Mouse (Mus musculus) mature B cell (primary cell): ENCODE measurements around the gene Gm10974.

Source experiments
- in situ Hi-C: fragments of 300-500 bp; cut with MboI; formaldehyde crosslinking; loops from 2 replicates; pipeline ENCODE4 v1.14.3; 2019

Gm10974 gene

GRCm38 (mm10) chr7:66404802-66405201 is 39.1 kb downstream of the Gm10974 start:
- in situ Hi-C loops, result no loop called here

GRCm38 (mm10) chr7:66405541-66405940 is 39.8 kb downstream of the Gm10974 start:
- in situ Hi-C loops, result no loop called here

GRCm38 (mm10) chr7:66405951-66406721 is 40.4 kb downstream of the Gm10974 start:
- in situ Hi-C loops, result no loop called here

GRCm38 (mm10) chr7:66406971-66407370 is 41.3 kb downstream of the Gm10974 start:
- in situ Hi-C loops, result no loop called here

GRCm38 (mm10) chr7:66409433-66409832 is 43.7 kb downstream of the Gm10974 start:
- in situ Hi-C loops, result no loop called here

GRCm38 (mm10) chr7:66413093-66413492 is 47.4 kb downstream of the Gm10974 start:
- in situ Hi-C loops, result no loop called here

GRCm38 (mm10) chr7:66416829-66417228 is 51.1 kb downstream of the Gm10974 start:
- in situ Hi-C loops, result no loop called here

GRCm38 (mm10) chr7:66418981-66419380 is 53.3 kb downstream of the Gm10974 start:
- in situ Hi-C loops, result no loop called here

- in situ Hi-C loops, result no loop called here
Observed at GRCm38 (mm10) chr7:66421903-66422302, 56.2 kb downstream of the Gm10974 start.

GRCm38 (mm10) chr7:66427053-66427436 is 61.3 kb downstream of the Gm10974 start:
- in situ Hi-C loops, result no loop called here

GRCm38 (mm10) chr7:66427437-66428161 is 61.9 kb downstream of the Gm10974 start, which contains the start of gene Aldh1a3:
Aldh1a3 (minus strand) TSS chr7:66427517.
- in situ Hi-C loops, result no loop called here

- in situ Hi-C loops, result no loop called here
Observed at GRCm38 (mm10) chr7:66434453-66434935, 68.8 kb downstream of the Gm10974 start.
